22 mouse cellular contexts compared by ENCODE assay signal in genomic region chr2:50128322-50129277, GRCm38 (mm10).
A peak's percentile ranks its signal among the peaks of the same experiment; 100 is the strongest.
DNase-seq lines count a peak whose midpoint lies in the region; ATAC-seq lines count a peak whose summit lies in the region.
"Had no signal": no experiment of that assay in that cellular context is flagged by ENCODE, and none has a peak within 500 bp of the region (broad histone marks: within the 10 kb centered on the region; RNA-seq: fewer than 3 reads in every experiment).

No protein-coding gene starts in this region.

- WGBS in midbrain, embryonic 13.5 days = 54% methylated on average over 12 of the region's 12 CpGs
- WGBS in midbrain, embryonic 10.5 days = 85% methylated on average over 12 of the region's 12 CpGs
- 51% methylated on average over 12 of the region's 12 CpGs for WGBS in forebrain, embryonic 13.5 days
- WGBS in midbrain, embryonic 16.5 days = 42% methylated on average over 12 of the region's 12 CpGs

- H3K4me2 ChIP-seq in midbrain, embryonic 13.5 days (replicated peaks) = no peak overlapping the region
- H3K4me2 ChIP-seq in forebrain, embryonic 13.5 days = peak overlapping the region; percentile 6
- peak overlapping the region; percentile 4; the same call in 1 of the 2 replicates for H3K4me2 ChIP-seq in midbrain, embryonic 16.5 days (ENCODE audit: low read length)
- H3K4me2 ChIP-seq: intestine, embryonic 15.5 days; limb, embryonic 13.5 days; liver, embryonic 13.5 days; lung, embryonic 15.5 days had no signal

- H3K4me3 ChIP-seq in midbrain, embryonic 13.5 days (replicated peaks) = no peak overlapping the region
- no peak overlapping the region for H3K4me3 ChIP-seq in midbrain, embryonic 10.5 days
- H3K4me3 ChIP-seq in forebrain, embryonic 13.5 days = no peak overlapping the region
- no peak overlapping the region for H3K4me3 ChIP-seq in midbrain, embryonic 16.5 days (ENCODE audit: low read depth, low read length)
- H3K4me3 ChIP-seq: intestine, embryonic 15.5 days; limb, embryonic 13.5 days; liver, embryonic 13.5 days; lung, embryonic 15.5 days had no signal

- H3K9ac ChIP-seq in midbrain, embryonic 13.5 days (replicated peaks) = no peak overlapping the region
- peak overlapping the region; percentile 32 for H3K9ac ChIP-seq in forebrain, embryonic 13.5 days
- no peak overlapping the region for H3K9ac ChIP-seq in midbrain, embryonic 16.5 days (ENCODE audit: low read depth, low read length)
- H3K9ac ChIP-seq: intestine, embryonic 15.5 days; limb, embryonic 13.5 days; liver, embryonic 13.5 days; lung, embryonic 15.5 days had no signal

- peak; percentile 79 for ATAC-seq in frontal cortex, adult (ENCODE audit: low TSS enrichment)
- peak; percentile 63; the same call in 1 of the 2 replicates for ATAC-seq in midbrain, embryonic 13.5 days
- ATAC-seq in forebrain, embryonic 13.5 days = peak; percentile 85
- ATAC-seq in midbrain, embryonic 16.5 days = peak; percentile 81
- ATAC-seq: intestine, embryonic 15.5 days had no signal

- peak overlapping the region; percentile 49; the same call in 1 of the 2 replicates for H3K27ac ChIP-seq in midbrain, embryonic 13.5 days
- H3K27ac ChIP-seq in midbrain, embryonic 10.5 days (replicated peaks) = no peak overlapping the region
- peak overlapping the region; percentile 85 for H3K27ac ChIP-seq in forebrain, embryonic 13.5 days
- peak overlapping the region; percentile 59 for H3K27ac ChIP-seq in midbrain, embryonic 16.5 days (ENCODE audit: low read length)
- H3K27ac ChIP-seq: intestine, embryonic 15.5 days; limb, embryonic 13.5 days; liver, embryonic 13.5 days; lung, embryonic 15.5 days had no signal

- H3K36me3 ChIP-seq in midbrain, embryonic 13.5 days = no peaks in the 10 kb centered on the region
- no peaks in the 10 kb centered on the region for H3K36me3 ChIP-seq in midbrain, embryonic 10.5 days
- H3K36me3 ChIP-seq in forebrain, embryonic 13.5 days (ENCODE audit: poor library complexity, severe bottlenecking) = no peaks in the 10 kb centered on the region
- H3K36me3 ChIP-seq in midbrain, embryonic 16.5 days (ENCODE audit: control insufficient read depth, insufficient read depth, low read length) = no peaks in the 10 kb centered on the region
- H3K36me3 ChIP-seq: intestine, embryonic 15.5 days; limb, embryonic 13.5 days; liver, embryonic 13.5 days; lung, embryonic 15.5 days had no signal

- H3K9me3 ChIP-seq in midbrain, embryonic 13.5 days = no peaks in the 10 kb centered on the region
- no peaks in the 10 kb centered on the region for H3K9me3 ChIP-seq in midbrain, embryonic 10.5 days (replicated peaks)
- no peaks in the 10 kb centered on the region for H3K9me3 ChIP-seq in forebrain, embryonic 13.5 days (replicated peaks)
- no peaks in the 10 kb centered on the region for H3K9me3 ChIP-seq in midbrain, embryonic 16.5 days (replicated peaks; ENCODE audit: control insufficient read depth, low read length, poor library complexity, severe bottlenecking)
- H3K9me3 ChIP-seq: intestine, embryonic 15.5 days; limb, embryonic 13.5 days; liver, embryonic 13.5 days; lung, embryonic 15.5 days had no signal

- peaks cover 27% of the 10 kb centered on the region for H3K4me1 ChIP-seq in midbrain, embryonic 13.5 days (replicated peaks)
- H3K4me1 ChIP-seq in midbrain, embryonic 10.5 days = peaks cover 10% of the 10 kb centered on the region
- H3K4me1 ChIP-seq in forebrain, embryonic 13.5 days = peaks cover 29% of the 10 kb centered on the region
- peaks cover 17% of the 10 kb centered on the region for H3K4me1 ChIP-seq in midbrain, embryonic 16.5 days (ENCODE audit: control insufficient read depth, insufficient read depth, low read length)
- H3K4me1 ChIP-seq: intestine, embryonic 15.5 days; liver, embryonic 13.5 days; lung, embryonic 15.5 days had no signal

- H3K27me3 ChIP-seq in midbrain, embryonic 13.5 days = no peaks in the 10 kb centered on the region
- no peaks in the 10 kb centered on the region for H3K27me3 ChIP-seq in midbrain, embryonic 10.5 days (ENCODE audit: low read depth, poor library complexity, severe bottlenecking)
- H3K27me3 ChIP-seq in forebrain, embryonic 13.5 days = no peaks in the 10 kb centered on the region
- H3K27me3 ChIP-seq in midbrain, embryonic 16.5 days (ENCODE audit: control insufficient read depth, insufficient read depth, low read depth, low read length) = no peaks in the 10 kb centered on the region
- H3K27me3 ChIP-seq: intestine, embryonic 15.5 days; limb, embryonic 13.5 days; liver, embryonic 13.5 days; lung, embryonic 15.5 days had no signal

- no peak for DNase-seq in frontal cortex, postnatal 36 days (ENCODE audit: low spot score in 2 of 2)
- DNase-seq in midbrain, embryonic 10.5 days (ENCODE audit: low spot score) = no peak
- DNase-seq in right cerebral cortex, postnatal 25 days = no peak
- no peak for DNase-seq in layer of hippocampus, postnatal 25 days (ENCODE audit: extremely low spot score in 1 of 2, low spot score in 1 of 2)
- DNase-seq: adrenal gland, adult 8-10 months; cerebellum, postnatal 14 days; heart, postnatal 4 days; kidney, adult 9 months; kidney, postnatal 25 days; layer of hippocampus, adult 9-11 months; liver, embryonic 13.5 days; lung, postnatal 4 days; right cerebral cortex, postnatal 14 days; thymus, adult 18-20 months; thymus, postnatal 4 days had no signal
